Mouse (Mus musculus): ENCODE measurements around the gene Wdr49.

GRCm38 (mm10) chr3:75430564-75431181 is 51.3 kb downstream of the Wdr49 start:
- TF ChIP-seq CTCF (IDR thresholded peaks at IDR 0.05; ENCODE audit: low read depth) (no peak), EP300 (IDR thresholded peaks at IDR 0.05; ENCODE audit: low read depth) (no peak)
